Mouse (Mus musculus) heart, adult 2 months (tissue): ENCODE data around the gene Ddx28. TPM values are rescaled to one million over a fixed set of nuclear protein-coding genes. Genes with fewer than 3 reads are reported as not detected.

Experiments used
- DNase-seq, 2 experiments: peaks; one replicate each; pipeline ENCODE4 v3.0.0; 2021
- H3K27ac ChIP-seq: fragments of 200-600 bp; 2 replicates; pipeline ENCODE4 v1.8.1; 2022
- H3K27me3 ChIP-seq: fragments of 200-500 bp; 2 replicates; pipeline ENCODE4 v1.6.1; 2012; ENCODE audit warnings: mild to moderate bottlenecking, low read length, inconsistent platforms, mixed read lengths; ENCODE audit not compliant: control insufficient read depth, insufficient read depth
- H3K36me3 ChIP-seq: fragments of 200-500 bp; 2 replicates; pipeline ENCODE4 v1.6.1; 2012; ENCODE audit warnings: low read length, inconsistent platforms; ENCODE audit not compliant: control insufficient read depth, insufficient read depth
- H3K4me1 ChIP-seq: fragments of 200-500 bp; 2 replicates; pipeline ENCODE4 v1.6.1; 2011; ENCODE audit warnings: low read length; ENCODE audit not compliant: control insufficient read depth, insufficient read depth
- H3K4me3 ChIP-seq: fragments of 200-600 bp; 2 replicates; pipeline ENCODE4 v1.8.1; 2022
- H3K79me2 ChIP-seq: fragments of 200-500 bp; replicated peaks from 2 replicates; pipeline ENCODE4 v1.6.1; 2012; ENCODE audit warnings: mild to moderate bottlenecking, inconsistent platforms, low read length, moderate library complexity, mixed read lengths; ENCODE audit not compliant: control insufficient read depth, insufficient read depth
- H3K9ac ChIP-seq: fragments of 200-500 bp; 2 replicates; pipeline ENCODE4 v1.6.1; 2012; ENCODE audit warnings: low read depth, mild to moderate bottlenecking, control low read depth, inconsistent platforms, low read length, mixed read lengths
- CTCF ChIP-seq: fragments of 200-600 bp; IDR thresholded peaks from 2 replicates; pipeline ENCODE4 v1.8.1; 2022; ENCODE audit warnings: antibody characterized with exemption, mild to moderate bottlenecking, moderate library complexity
- EP300 ChIP-seq: fragments of 200-500 bp; IDR thresholded peaks from 2 replicates; pipeline ENCODE4 v1.6.1; 2011; ENCODE audit warnings: low read depth, low read length, control low read depth; ENCODE audit not compliant: insufficient read depth
- POLR2A ChIP-seq: fragments of 200-500 bp; IDR thresholded peaks from 2 replicates; pipeline ENCODE4 v1.6.1; 2011; ENCODE audit warnings: mild to moderate bottlenecking, low read depth, low read length, control low read depth; ENCODE audit not compliant: insufficient read depth
- WGBS: fragments of 180-500 bp; shearing (Covaris S2); methylation state at CpG from one replicate; pipeline ENCODE4 v1.1.7; 2018; 5-methylcytosine and 5-hydroxymethylcytosine counted together
- intact Hi-C: fragments of 180-260 bp; cut with DNase I; formaldehyde crosslinking; loops from one replicate; pipeline ENCODE4 v1.15.1; 2025
- polyA plus RNA-seq: library from polyadenylated mRNA; depleted of rRNA; stranded (reverse); fragments of >200 nt; gene quantifications from 2 replicates; pipeline ENCODE4 v1.2.3, GENCODE M21; 2012
- total RNA-seq, 2 experiments: library from RNA; stranded (reverse); gene quantifications; 2 replicates each; pipeline ENCODE4 v1.2.3; 2021

Gene Ddx28
- total and polyA plus RNA-seq, 3 experiments: 5.7 to 10.0 (median 9.2) TPM

DNA sequence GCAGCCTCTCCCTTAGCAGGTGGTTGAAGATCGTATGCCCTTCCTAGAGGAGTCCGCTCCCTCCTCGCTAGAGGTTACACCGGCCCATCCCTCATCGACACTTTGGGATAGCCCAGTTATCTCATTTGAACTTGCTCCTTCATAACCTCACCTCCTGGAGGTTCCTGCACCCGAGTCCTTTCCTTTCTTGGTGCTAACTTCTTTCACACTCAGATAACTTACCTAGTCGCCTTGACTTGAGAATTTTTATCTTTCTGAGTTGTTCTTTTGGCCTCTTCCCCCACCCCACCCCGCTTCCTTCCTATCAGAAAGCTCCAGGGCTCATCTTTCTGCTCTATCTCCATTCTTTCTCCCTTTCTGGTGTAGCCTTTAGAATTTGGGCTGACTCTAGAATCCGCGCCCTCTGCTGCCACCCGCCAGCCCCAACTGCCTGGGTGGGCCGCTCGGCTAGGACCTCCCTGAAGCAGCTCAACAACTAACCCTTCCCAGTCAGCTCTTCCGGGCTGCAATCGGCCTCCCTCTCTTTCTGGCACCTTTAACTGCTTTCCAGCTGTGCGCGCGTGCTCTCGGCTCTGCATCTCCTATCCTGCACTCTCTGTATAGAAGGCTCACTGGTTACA lies 44.9 kb downstream of the Ddx28 start:
- peaks cover 15% of the 10 kb centered on the region for H3K4me1 ChIP-seq
- no peak overlapping the region for H3K9ac ChIP-seq
- peak overlapping the region; percentile 95 for H3K4me3 ChIP-seq
- peak overlapping the region; percentile 95 for H3K27ac ChIP-seq
- WGBS: 13% methylated on average over 19 of the region's 19 CpGs
- intact Hi-C loops: no loop called here
- peaks cover 1% of the 10 kb centered on the region; the same call in 1 of the 2 replicates for H3K79me2 ChIP-seq
- H3K36me3 ChIP-seq: no peaks in the 10 kb centered on the region
- DNase-seq: peak in 1 of 2 experiments; percentile 52
- no peaks in the 10 kb centered on the region for H3K27me3 ChIP-seq
- TF ChIP-seq CTCF: no peak
- TF ChIP-seq POLR2A: no peak
- no peak for TF ChIP-seq EP300

GRCm38 (mm10) chr8:105965905-105966341 lies 45.8 kb downstream of the Ddx28 start, which contains the start of gene Slc12a4:
Gene Slc12a4 (minus strand): TSS chr8:105966097.
- intact Hi-C loops: loop anchor here (2.0 kb wide), 1 partner anchor 27 kb away; the partner anchor contains the start of gene Psmb10
- Histone ChIP-seq H3K79me2 (peaks cover 1% of the 10 kb centered on the region; the same call in 1 of the 2 replicates), H3K27me3 (no peaks in the 10 kb centered on the region), H3K36me3 (no peaks in the 10 kb centered on the region), H3K4me3 (peak within 1 kb of the TSS; percentile 95), H3K4me1 (peaks cover 15% of the 10 kb centered on the region), H3K27ac (peak within 1 kb of the TSS; percentile 95), H3K9ac (peak within 1 kb of the TSS; percentile 99)
- 1% methylated on average over 40 of the region's 47 CpGs for WGBS
- TF ChIP-seq POLR2A (peak; percentile 79), EP300 (0 out of 2 replicates have a peak, but pooled peaks have one; percentile 25), CTCF (no peak)
- peak; percentile 91 to 92 for DNase-seq

DNA sequence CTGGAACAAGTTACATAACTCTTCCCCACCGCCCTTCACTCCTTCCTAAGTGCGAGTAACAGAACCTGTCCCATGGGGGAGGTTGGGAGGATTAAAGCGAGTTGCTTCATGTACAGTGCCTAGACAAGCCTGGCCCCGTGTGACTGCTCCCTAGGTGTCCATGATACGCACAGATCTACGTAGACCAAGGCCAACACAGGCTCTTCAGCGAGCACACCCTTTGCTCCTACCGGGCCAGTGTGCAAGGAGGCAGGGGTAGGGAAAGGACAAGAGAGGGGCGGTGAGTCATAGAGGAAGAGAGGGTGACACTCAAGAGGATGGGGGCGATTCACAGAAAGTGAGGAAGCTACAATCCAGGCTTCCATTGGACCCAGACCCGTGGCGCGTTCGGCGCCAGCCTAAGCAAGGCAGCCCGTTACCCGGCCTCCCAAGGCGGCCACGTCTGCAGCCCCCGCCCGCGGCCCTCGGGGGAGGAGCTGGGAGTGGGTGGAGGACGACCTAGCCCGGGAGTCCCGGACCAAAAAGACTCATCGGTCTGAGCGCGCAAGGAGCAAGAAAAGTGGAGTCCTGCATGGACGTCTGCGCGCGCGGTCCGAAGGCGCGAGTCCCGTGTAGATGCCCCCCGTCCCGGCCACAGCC lies 46.3 kb downstream of the Ddx28 start:
- Histone ChIP-seq H3K4me1 (peaks cover 16% of the 10 kb centered on the region), H3K36me3 (no peaks in the 10 kb centered on the region), H3K79me2 (peaks cover 1% of the 10 kb centered on the region; the same call in 1 of the 2 replicates), H3K27ac (peak overlapping the region; percentile 95), H3K4me3 (peak overlapping the region; percentile 95), H3K9ac (peak overlapping the region; percentile 99), H3K27me3 (no peaks in the 10 kb centered on the region)
- WGBS: under 1% methylated on average over 40 of the region's 40 CpGs
- TF ChIP-seq EP300 (no peak; the same call in 1 of the 2 replicates), POLR2A (no peak; the same call in 1 of the 2 replicates), CTCF (no peak)
- intact Hi-C loops: loop anchor here (2.0 kb wide), 1 partner anchor 27 kb away; the partner anchor contains the start of gene Psmb10
- no peak for DNase-seq

GRCm38 (mm10) chr8:105964506-105965265 lies 47.0 kb downstream of the Ddx28 start:
- peak overlapping the region; percentile 95 for H3K4me3 ChIP-seq
- intact Hi-C loops: loop anchor here (2.0 kb wide), 1 partner anchor 26 kb away; the partner anchor contains the start of gene Psmb10
- no peaks in the 10 kb centered on the region for H3K36me3 ChIP-seq
- DNase-seq: no peak
- TF ChIP-seq CTCF (no peak), POLR2A (no peak), EP300 (no peak)
- peak overlapping the region; percentile 95 for H3K27ac ChIP-seq
- H3K4me1 ChIP-seq: peaks cover 19% of the 10 kb centered on the region
- WGBS: 31% methylated on average over 12 of the region's 12 CpGs
- peaks cover 1% of the 10 kb centered on the region; the same call in 1 of the 2 replicates for H3K79me2 ChIP-seq
- H3K27me3 ChIP-seq: no peaks in the 10 kb centered on the region
- peak overlapping the region; percentile 99 for H3K9ac ChIP-seq

GRCm38 (mm10) chr8:105961536-105961935 lies 50.1 kb downstream of the Ddx28 start:
- intact Hi-C loops: no loop called here
- no peak overlapping the region for H3K27ac ChIP-seq
- no peak overlapping the region for H3K9ac ChIP-seq
- peaks cover 1% of the 10 kb centered on the region; the same call in 1 of the 2 replicates for H3K79me2 ChIP-seq
- 74% methylated on average over 10 of the region's 10 CpGs for WGBS
- no peaks in the 10 kb centered on the region for H3K27me3 ChIP-seq
- no peak overlapping the region for H3K4me3 ChIP-seq
- TF ChIP-seq CTCF (no peak), EP300 (no peak), POLR2A (no peak)
- H3K4me1 ChIP-seq: peaks cover 28% of the 10 kb centered on the region
- no peak for DNase-seq
- peaks cover 6% of the 10 kb centered on the region for H3K36me3 ChIP-seq
